Mouse (Mus musculus) liver, embryonic 14.5 days (tissue): ENCODE results near the gene Retnla.

ENCODE experiments used
- CTCF ChIP-seq: IDR thresholded peaks from 2 replicates; pipeline ENCODE4 v1.5.1; 2016; ENCODE audit warnings: antibody characterized with exemption, low read depth, control low read depth
- EP300 ChIP-seq: IDR thresholded peaks from 2 replicates; pipeline ENCODE4 v1.6.1; 2016; ENCODE audit warnings: antibody characterized with exemption, low read depth

DNA sequence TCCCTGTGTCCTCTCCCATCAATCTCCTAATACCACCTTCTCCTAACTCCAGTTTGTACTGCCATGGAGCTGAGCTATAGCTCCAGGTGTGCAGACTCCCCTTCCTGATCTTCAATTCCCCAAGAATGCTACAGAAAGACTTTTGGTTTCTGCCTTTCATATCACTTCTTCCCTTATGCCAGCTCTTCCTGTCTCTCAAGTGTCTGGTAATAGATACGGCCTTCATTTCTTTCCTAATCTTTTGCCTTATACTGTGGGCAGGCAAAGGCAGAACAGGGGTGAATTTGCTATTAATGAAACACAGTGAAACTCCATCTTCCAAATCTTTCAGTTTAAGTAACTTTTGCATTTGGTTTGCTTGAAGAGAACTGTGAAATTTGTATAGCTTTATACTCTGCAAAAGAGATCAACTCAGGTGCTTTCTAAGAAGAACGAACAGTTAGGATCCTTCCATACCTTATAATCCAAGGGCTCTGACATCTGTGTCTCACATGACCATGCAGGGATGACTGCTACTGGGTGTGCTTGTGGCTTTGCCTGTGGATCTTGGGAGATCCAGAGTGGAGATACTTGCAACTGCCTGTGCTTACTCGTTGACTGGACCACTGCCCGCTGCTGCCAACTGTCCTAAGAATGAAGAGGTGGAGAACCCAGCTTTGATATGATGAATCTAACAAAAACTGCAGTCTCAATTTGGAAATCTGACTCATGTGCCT, 1.5 kb downstream of the Retnla start:
- no peak for TF ChIP-seq CTCF
- TF ChIP-seq EP300: no peak
